Mouse (Mus musculus) adipose tissue, adult 10 weeks (tissue): Measurements from ENCODE around the gene Cenpw. TPM values are rescaled to one million over a fixed set of nuclear protein-coding genes. Genes with fewer than 3 reads are reported as not detected.

Experiments used
- polyA plus RNA-seq: library from polyadenylated mRNA; stranded (reverse); fragments of 350-450 nt; fragmentation: Illumina TruSeq; extraction: RNeasy Lipid Tissue Mini Kit (QIAGEN cat#74804); gene quantifications from one replicate; pipeline ENCODE4 v1.2.3, GENCODE M21; 2014; ENCODE audit warnings: low read depth, low replicate concordance

The Cenpw gene
- 2.7 TPM for polyA plus RNA-seq

DNA sequence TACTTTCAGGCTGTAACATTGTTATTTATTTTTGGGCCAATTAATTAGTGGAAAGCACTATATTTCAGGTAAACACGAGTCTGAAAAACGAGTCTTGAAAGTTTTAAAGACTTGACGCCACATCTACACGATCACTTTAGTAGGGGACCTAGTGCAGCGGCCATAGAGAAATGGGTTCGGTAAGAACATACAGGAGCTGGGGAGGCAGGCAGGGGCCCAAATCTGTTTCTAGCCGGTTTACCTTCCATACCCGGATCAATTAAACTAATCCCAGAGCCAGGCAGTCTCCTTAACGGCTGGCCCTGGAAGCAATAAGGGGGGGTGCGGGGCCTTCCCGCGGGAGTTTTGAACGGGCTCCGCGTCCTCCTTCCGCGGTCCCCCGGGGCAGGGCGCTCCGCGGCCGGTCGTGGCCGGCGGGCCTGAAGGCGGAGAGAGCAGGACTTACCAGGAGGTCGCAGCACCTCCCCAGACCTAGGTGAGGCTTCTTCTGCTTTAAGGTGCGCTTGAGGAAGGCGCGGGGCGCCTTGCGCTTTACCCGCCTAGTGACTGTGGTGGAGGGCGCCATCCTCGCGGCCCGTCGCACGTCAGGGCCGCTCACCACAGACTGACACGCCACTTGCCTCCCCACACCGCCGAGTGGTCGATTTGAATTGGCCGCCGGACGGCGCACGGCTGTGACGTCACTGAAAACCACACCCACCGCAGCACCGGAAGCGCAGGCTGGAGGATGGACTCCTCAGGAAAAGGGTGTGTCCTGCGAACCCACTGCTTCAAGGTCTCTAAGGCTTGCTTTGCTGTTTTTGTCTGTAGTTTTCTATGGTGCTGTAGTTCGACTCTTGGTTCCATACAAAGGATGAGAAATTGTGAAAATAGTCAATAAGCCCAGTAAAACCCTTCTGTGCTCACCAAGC lies at the start of gene Cenpw:
TSS of gene Cenpw (minus strand) at position 645 of the 911 bp plus-strand sequence.

